Mouse (Mus musculus) forebrain, postnatal 0 days (tissue): ENCODE results near the gene Caprin1. TPM values are rescaled to one million over a fixed set of nuclear protein-coding genes. Genes with fewer than 3 reads are reported as not detected.

Experiments used
- ATAC-seq: fragments of 200-750 bp; cut with Nextera tagmentation; 2 replicates; pipeline ENCODE4 v1.8.0; 2017; ENCODE audit warnings: mild to moderate bottlenecking, moderate library complexity
- DNase-seq: peaks from one replicate; pipeline ENCODE4 v3.0.0-alpha.2; 2015
- H3K27ac ChIP-seq: fragments of 300-500 bp; sonication (generic); 2 replicates; pipeline ENCODE4 v1.5.1; 2014; ENCODE audit warnings: low read depth, mild to moderate bottlenecking, antibody characterized with exemption, low read length, moderate library complexity, mixed read lengths
- H3K27me3 ChIP-seq: fragments of 300-500 bp; sonication (generic); 2 replicates; pipeline ENCODE4 v1.6.1; 2014; ENCODE audit warnings: mild to moderate bottlenecking, low read length, mixed read lengths; ENCODE audit not compliant: insufficient read depth
- H3K36me3 ChIP-seq: fragments of 300-500 bp; sonication (generic); 2 replicates; pipeline ENCODE4 v1.6.1; 2014; ENCODE audit warnings: mild to moderate bottlenecking, moderate library complexity; ENCODE audit not compliant: insufficient read depth
- H3K4me1 ChIP-seq: fragments of 300-500 bp; sonication (generic); 2 replicates; pipeline ENCODE4 v1.6.1; 2014; ENCODE audit warnings: antibody characterized with exemption; ENCODE audit not compliant: insufficient read depth
- H3K4me2 ChIP-seq: fragments of 300-500 bp; sonication (generic); 2 replicates; pipeline ENCODE4 v1.6.1; 2014; ENCODE audit warnings: low read depth, mild to moderate bottlenecking, moderate library complexity
- H3K4me3 ChIP-seq: fragments of 300-500 bp; sonication (generic); 2 replicates; pipeline ENCODE4 v1.5.1; 2014; ENCODE audit warnings: low read depth, low read length, mixed read lengths
- H3K9ac ChIP-seq: fragments of 300-500 bp; sonication (generic); 2 replicates; pipeline ENCODE4 v1.6.1; 2014; ENCODE audit warnings: mild to moderate bottlenecking
- H3K9me3 ChIP-seq: fragments of 300-500 bp; sonication (generic); 2 replicates; pipeline ENCODE4 v1.6.1; 2016; ENCODE audit warnings: low read length
- CTCF ChIP-seq: sonication (generic); IDR thresholded peaks from 2 replicates; pipeline ENCODE4 v1.5.1; 2016; ENCODE audit warnings: antibody characterized with exemption, control low read depth, low read depth
- WGBS: fragments of 180-500 bp; shearing (Covaris S2); extraction: QIAGEN DNeasy Blood & Tissue Kit; methylation state at CpG from one replicate; pipeline ENCODE4 v1.1.7; 2014; 5-methylcytosine and 5-hydroxymethylcytosine counted together
- polyA plus RNA-seq: library from polyadenylated mRNA; unstranded; fragments of >200 nt; fragmentation: Nextera tagmentation; extraction: Ambion mirVana; gene quantifications from 2 replicates; pipeline ENCODE4 v1.2.1, GENCODE M21; 2015
- total RNA-seq: library from RNA; depleted of rRNA; stranded (reverse); fragments of >200 nt; gene quantifications from 2 replicates; pipeline ENCODE4 v1.2.3, GENCODE M21; 2014

The Caprin1 gene
- total and polyA plus RNA-seq, 2 experiments from 2014 or later, result 253 to 369 TPM

DNA sequence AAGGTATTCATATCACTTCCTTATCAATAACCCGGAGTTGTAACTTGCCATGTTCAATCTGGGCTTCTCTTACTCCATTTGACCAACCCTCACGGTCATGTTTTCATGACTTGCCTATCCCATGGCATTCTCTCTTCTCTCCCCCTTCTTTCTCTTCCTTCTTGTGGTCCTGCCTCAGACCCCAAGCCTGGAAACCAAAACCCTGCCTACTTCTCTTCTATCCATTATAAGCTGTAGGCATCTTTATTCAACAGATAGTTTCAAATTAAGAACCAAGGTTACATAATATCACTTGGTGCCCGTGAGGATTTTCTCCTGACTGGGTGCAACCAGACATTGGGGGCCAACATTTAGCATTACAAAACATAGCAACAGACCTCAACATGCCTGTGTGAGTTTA is 18.5 kb upstream of the Caprin1 start:
- Histone ChIP-seq H3K27me3 (no peaks in the 10 kb centered on the region), H3K4me3 (no peak overlapping the region), H3K9me3 (no peaks in the 10 kb centered on the region), H3K4me2 (no peak overlapping the region), H3K36me3 (no peaks in the 10 kb centered on the region), H3K9ac (no peak overlapping the region), H3K4me1 (no peaks in the 10 kb centered on the region), H3K27ac (no peak overlapping the region)
- WGBS, result 91% methylated on average over 3 of the region's 3 CpGs
- no peak for TF ChIP-seq CTCF
- DNase-seq, result no peak
- ATAC-seq, result no peak

DNA sequence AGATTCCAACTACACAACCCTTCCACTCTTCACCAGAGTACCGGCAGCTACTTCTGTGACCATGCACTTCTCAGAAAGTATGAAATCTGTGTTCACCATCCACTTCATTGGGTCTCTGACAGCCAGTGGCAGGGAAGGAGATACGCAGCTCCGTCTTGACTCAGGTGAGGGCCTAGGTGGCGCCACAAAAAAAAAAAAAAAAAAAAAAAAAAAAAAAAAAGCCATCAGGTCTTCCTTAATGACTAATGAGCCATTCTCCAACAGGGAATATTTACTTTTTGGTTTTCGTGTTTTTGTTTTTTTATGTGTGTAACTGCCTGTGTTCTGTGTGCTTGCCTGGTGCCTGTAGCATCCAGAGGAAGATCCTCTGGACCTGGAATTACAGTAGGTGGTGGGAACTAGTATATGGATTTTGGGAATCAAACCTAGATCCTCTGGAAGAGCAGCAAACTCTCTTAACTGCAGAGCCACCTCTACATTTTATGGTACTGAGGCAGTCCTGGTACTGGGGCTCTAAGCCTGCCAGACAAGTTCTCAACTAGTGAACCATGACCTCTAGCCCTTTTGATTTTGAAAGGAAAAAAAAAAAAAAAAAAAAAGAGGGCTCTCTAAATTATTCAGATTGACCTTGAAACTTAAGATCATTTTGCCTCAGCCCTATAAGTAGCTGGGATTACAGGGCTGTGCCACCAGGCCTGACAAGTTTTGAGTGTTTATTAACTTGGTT is 14.2 kb upstream of the Caprin1 start:
- H3K4me1 ChIP-seq, result no peaks in the 10 kb centered on the region
- WGBS, result 65% methylated on average over 5 of the region's 5 CpGs
- no peak for ATAC-seq
- no peaks in the 10 kb centered on the region for H3K36me3 ChIP-seq
- no peak overlapping the region for H3K4me3 ChIP-seq
- no peak overlapping the region for H3K27ac ChIP-seq
- TF ChIP-seq CTCF, result no peak
- H3K4me2 ChIP-seq, result no peak overlapping the region
- no peak for DNase-seq
- H3K27me3 ChIP-seq, result no peaks in the 10 kb centered on the region
- no peaks in the 10 kb centered on the region for H3K9me3 ChIP-seq
- no peak overlapping the region for H3K9ac ChIP-seq

DNA sequence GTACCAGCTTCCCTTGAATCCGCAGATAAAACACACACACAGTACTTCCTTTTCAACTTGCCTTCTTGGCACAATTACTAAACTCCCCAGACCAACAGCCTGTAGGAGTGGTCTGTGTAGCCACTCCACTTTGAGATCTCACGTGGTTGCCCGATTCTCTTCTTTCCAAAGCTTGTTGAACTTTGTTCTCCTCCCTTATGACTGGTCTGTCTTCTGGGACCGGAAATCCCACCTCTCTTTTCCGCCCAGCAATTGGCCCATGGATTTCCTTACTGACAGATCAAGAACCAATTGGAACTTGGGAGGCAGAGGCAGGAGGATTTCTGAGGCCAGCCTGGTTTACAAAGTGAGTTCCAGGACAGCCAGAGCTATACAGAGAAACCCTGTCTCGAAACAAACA is 13.0 kb upstream of the Caprin1 start:
- Histone ChIP-seq H3K9ac (no peak overlapping the region), H3K9me3 (no peaks in the 10 kb centered on the region), H3K27me3 (no peaks in the 10 kb centered on the region), H3K4me2 (no peak overlapping the region), H3K27ac (no peak overlapping the region), H3K4me3 (no peak overlapping the region), H3K4me1 (no peaks in the 10 kb centered on the region), H3K36me3 (no peaks in the 10 kb centered on the region)
- DNase-seq (no peak), ATAC-seq (no peak)
- WGBS, result 88% methylated on average over 6 of the region's 6 CpGs
- TF ChIP-seq CTCF, result no peak

DNA sequence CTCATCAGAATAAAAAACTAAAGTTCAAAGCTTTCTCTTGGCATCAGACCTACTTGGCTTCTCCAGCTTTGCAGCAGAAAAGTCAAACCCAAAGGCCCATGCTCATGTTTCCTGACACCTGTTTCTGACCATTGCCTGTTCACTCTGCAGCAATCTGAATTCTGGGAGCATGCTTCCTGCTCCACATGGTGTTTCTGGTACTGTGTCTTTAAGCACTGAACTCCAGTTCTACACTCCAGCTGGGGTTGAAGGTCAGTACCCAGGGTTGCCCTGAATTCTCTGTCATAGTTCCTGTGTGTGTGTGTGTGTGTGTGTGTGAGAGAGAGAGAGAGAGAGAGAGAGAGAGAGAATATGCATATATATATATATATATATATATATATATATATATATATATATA is 11.0 kb upstream of the Caprin1 start:
- H3K36me3 ChIP-seq, result no peaks in the 10 kb centered on the region
- no peaks in the 10 kb centered on the region for H3K9me3 ChIP-seq
- ATAC-seq (no peak), DNase-seq (no peak)
- H3K4me3 ChIP-seq, result no peak overlapping the region
- H3K4me1 ChIP-seq, result no peaks in the 10 kb centered on the region
- H3K27me3 ChIP-seq, result no peaks in the 10 kb centered on the region
- no peak overlapping the region for H3K9ac ChIP-seq
- no peak overlapping the region for H3K27ac ChIP-seq
- no peak overlapping the region for H3K4me2 ChIP-seq
- no peak for TF ChIP-seq CTCF

DNA sequence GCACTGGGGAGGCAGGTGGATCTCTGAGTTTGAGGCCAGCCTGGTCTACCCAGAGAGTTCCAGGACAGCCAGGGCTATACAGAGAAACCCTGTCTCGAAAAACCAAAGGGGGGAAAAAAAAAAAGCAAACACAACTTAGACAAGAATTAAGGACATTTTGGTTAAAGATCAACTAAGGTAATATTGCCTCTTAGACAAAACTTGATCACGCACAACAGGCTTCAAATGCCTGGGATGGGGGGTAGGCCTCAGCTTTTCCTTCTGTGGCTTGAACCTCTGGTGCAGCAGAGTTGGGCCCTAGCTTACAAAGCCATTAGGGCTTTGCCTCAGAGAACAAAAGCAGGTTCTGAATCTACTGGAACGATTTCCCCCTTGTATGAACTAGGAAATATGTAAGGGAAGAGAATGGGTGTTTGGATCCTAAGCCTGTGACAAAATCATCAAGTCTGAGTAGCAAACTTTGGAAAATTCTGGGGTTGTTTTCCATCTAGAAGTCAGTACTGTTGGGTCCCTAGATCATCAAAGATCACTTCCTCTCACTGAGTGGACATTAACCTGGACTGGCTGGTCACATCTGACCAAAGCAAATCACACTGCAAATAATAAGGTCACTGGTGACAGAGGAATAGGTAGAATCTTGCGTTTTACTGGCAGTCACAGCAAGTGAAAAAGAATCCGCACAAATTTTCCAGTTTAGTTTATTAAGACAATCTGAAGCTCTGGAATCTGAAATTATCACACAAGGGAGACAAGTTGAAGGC is 6.5 kb upstream of the Caprin1 start:
- TF ChIP-seq CTCF, result no peak
- Histone ChIP-seq H3K27me3 (no peaks in the 10 kb centered on the region), H3K4me1 (no peaks in the 10 kb centered on the region), H3K4me2 (no peak overlapping the region), H3K27ac (no peak overlapping the region), H3K9ac (no peak overlapping the region), H3K4me3 (no peak overlapping the region), H3K9me3 (no peaks in the 10 kb centered on the region), H3K36me3 (no peaks in the 10 kb centered on the region)
- ATAC-seq, result no peak
- WGBS, result 89% methylated on average over 5 of the region's 5 CpGs
- no peak for DNase-seq

DNA sequence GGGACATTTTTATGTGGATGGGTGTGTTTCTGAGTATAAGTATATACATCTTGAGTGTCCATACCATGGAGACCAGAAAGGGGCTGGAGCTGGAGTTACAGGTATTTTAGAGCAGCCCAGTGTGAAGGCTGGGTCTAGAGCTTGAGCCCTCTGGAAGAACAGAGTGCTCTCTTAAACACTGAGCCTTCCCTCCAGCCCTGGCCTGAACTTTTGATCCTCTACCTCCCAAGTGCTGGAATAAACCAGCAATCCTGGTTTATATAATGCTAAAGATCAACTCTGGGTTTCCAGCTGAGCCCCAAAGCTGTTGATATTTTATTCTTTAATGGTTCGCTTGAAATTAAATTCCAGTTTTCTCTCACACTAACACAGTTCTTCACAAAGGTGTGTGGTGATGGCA is 5.0 kb upstream of the Caprin1 start:
- Histone ChIP-seq H3K27me3 (no peaks in the 10 kb centered on the region), H3K36me3 (no peaks in the 10 kb centered on the region), H3K9ac (no peak overlapping the region), H3K4me1 (no peaks in the 10 kb centered on the region), H3K27ac (no peak overlapping the region), H3K4me2 (no peak overlapping the region), H3K4me3 (no peak overlapping the region), H3K9me3 (no peaks in the 10 kb centered on the region)
- ATAC-seq (no peak), DNase-seq (no peak)
- no peak for TF ChIP-seq CTCF
- 84% methylated on average over 1 of the region's 1 CpGs for WGBS

DNA sequence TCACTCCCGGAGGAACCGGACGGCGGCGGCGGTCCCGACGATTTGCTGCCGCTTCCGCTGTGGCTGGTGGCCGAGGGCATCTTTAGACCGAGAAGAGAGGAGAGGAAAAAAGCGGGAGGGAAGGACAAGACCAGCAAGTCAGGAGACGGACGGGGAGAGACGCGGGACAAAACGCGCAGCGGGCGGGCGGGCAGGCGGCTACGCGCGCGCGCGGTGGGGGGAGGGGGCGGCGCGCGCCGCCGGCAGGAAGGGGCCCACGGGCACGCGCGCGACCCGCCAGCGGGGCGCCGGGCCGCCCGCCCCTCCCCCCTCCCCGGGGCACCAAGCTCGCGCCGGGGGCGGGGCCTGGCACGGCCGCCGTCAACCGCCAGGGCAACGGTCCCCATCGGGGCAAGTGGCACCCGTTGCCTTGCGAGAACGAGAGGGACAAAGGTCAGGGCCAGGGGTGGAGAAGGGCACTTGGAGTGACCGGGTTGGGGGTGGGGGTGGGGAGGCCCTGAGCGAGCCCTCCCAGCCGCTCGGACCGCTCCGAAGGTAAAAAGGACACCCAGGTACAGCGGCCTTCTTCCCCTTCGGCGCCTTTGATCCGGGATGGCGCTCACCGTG is 485 bp downstream of the Caprin1 start:
- under 1% methylated on average over 65 of the region's 72 CpGs for WGBS
- peak overlapping the region; percentile 100 for H3K27ac ChIP-seq
- DNase-seq, result peak; percentile 91
- no peak; the same call in 1 of the 2 replicates for TF ChIP-seq CTCF
- H3K4me1 ChIP-seq, result peaks cover 11% of the 10 kb centered on the region
- H3K4me3 ChIP-seq, result peak overlapping the region; percentile 84
- H3K9me3 ChIP-seq, result no peaks in the 10 kb centered on the region
- peaks cover 8% of the 10 kb centered on the region for H3K36me3 ChIP-seq
- H3K9ac ChIP-seq, result peak overlapping the region; percentile 99
- H3K4me2 ChIP-seq, result peak overlapping the region; percentile 60
- no peaks in the 10 kb centered on the region for H3K27me3 ChIP-seq
- ATAC-seq, result peak; percentile 47
